Mouse (Mus musculus): ENCODE measurements around the gene Lst1.

GRCm38 (mm10) chr17:35162730-35163129, 25.5 kb downstream of the Lst1 start:
- TF ChIP-seq CTCF (IDR thresholded peaks at IDR 0.05; ENCODE audit: low read depth) = no peak
- no peak for TF ChIP-seq EP300 (optimal IDR thresholded peaks at IDR 0.05)
